Mouse (Mus musculus): ENCODE results near the gene Cnpy3.

Cnpy3 gene

DNA sequence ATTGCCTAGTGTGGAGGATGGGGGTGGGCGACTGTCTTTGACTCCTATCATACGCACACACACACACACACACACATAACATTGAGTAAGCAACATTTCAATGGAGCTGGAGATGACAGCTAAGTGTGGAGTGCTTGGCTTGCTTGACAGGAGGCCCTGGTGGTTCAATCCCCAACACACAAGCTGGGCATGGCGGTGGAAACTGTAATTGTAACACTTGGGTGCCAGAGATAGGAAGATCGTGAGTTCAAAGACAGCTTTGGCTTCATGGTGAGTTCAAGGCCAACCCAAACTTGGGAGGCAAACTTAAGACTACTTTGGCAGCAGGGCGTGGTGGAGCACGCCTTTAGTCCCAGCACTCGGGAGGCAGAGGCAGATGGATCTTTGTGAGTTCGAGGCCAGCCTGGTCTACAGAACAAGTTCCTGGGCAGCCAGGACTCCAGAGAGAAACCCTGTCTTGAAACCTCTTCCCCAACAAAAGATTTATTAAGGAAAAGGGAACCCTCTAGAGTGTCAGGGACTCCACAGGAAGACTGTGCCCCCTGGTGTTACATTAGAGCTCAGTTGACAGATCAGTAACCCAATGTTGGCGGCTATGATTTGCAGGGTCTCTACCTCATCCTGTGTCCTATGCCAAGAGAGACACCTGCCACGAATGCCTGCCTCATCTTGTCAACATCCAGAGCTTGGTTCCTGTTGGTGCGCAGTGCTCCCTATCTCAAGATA lies 37.1 kb downstream of the Cnpy3 start:
- DNase-seq (ENCODE audit: low spot score in 2 of 2) = no peak

DNA sequence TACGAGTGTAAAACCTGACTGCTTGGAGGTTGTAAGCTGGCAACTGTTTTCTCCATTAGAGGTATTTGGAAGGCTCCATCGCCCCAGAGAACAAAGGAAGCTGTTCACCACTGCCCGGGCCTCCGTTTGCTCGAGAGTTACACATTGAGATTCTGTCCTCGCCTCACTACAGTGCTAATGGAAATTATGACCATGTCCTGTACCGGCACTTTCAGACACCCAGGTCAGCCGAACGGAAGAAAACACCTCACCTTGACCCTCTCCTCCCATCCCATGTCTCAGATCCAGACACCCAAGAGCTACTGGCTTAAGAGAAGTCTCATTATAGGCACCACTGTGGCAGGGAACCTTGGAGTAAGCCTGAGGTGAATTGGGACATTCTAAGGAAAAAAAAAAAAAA lies 38.2 kb downstream of the Cnpy3 start:
- no peak for DNase-seq (ENCODE audit: low spot score in 2 of 2)

DNA sequence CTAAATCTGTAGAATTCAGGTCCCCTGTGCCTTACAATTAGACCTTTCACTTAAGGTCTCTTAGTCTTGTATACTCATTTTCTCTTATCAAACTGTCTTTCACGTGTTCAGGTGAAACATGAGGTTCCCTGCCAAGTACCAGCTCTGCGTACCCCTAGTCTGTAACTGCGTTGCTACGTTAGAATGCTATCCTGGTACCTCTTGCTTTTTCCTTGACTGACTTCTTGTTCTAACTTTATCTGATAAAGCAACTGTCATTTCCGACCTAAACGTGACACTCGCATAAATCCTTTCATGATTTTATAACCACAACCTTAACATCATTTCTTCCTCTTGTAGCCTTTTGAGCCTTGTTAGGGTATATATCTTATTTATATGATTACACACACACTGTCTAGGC lies 39.6 kb downstream of the Cnpy3 start:
- no peak for DNase-seq (ENCODE audit: low spot score in 2 of 2)

DNA sequence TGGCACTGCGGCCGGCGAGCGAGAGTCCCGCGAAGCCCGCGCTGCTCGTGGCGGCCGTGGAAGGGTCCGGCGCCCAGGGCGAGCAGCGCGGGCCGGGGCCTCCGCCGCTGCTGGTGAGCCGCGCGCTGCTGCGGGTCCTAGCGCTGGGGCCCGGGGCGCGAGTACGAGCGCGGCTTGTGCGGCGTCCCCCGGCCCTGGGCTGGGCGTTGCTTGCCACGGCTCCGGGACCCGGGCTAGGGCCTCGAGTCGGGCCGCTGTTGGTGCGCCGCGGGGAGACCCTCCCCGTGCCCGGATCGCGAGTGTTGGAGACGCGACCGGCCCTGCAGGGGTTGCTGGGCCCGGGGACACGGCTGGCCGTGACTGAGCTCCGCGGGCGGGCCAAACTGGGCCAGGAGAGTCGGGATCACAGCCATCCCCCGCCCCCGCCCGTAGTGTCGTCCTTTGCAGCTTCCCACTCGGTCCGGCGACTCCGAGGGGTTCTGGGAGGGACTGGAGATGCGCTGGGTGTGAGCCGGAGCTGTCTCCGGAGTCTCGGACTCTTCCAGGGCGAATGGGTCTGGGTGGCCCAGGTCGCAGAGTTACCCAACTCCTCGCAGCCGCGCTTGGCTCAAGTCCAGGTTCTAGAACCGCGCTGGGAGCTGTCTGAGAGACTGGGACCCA lies 40.3 kb downstream of the Cnpy3 start:
- no peak for DNase-seq (ENCODE audit: low spot score in 2 of 2)

DNA sequence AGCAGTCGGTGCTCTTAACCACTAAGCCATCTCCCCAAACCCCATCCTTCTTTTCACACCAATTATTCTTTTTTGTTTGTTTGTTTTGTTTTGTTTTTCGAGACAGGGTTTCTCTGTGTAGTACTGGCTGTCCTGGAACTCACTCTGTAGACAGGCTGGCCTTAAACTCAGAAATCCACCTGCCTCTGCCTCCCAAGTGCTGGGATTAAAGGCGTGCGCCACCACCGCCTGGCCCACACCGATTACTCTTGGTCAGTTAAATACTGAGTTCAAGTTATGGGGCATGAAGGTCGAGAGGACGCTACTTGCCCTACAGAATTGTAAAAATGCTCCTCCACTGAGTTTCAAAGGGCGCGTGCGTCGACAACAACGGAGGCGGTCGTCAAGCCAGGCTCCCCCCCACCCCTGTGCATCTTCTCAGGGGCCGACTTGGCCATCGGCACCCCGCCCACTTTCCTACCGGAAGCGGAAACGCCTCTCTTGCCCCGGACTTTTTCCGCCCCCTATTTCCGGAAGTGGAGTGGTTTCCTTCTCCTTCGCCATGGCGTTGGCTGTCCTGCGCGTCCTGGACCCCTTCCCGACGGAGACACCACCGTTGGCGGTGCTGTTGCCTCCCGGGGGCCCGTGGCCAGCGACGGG lies 40.9 kb downstream of the Cnpy3 start, which contains the start of gene Pex6:
Pex6 (plus strand) TSS at position 505 of the 639 bp plus-strand sequence.
- peak; percentile 94 for DNase-seq (ENCODE audit: low spot score in 2 of 2)

DNA sequence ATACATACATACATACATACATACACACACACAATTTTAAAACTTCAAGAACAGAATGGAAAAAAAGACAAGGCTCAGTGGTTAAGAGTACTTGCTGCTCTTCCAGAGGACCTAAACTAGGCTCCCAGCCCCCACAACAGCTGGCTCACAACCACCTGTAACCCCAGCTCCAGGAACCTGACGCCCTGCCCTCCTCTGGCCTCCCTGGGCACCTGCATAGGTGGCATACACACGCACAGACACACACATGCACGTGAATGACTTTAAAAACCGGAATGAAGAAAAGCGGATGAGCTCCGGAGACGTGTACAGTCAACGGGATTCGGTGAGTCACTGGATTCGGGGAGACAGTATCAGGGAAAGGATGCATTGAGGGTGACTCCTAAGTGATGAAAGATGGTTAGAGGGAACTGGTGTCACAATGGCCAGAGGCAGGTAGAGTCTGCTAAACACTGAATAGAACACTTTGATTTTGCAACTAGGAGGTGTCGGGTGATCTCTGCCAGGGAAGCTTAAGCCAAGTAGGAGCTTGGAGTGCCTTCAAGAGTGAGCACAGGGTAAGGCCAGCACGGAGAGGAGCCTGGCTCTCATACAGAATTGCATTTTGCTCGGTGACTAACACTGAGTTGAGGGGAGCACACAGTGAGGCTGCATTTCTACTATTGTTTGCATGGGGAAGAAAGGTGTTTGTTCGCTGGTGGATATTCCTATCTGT lies 45.5 kb downstream of the Cnpy3 start:
- DNase-seq (ENCODE audit: low spot score in 2 of 2) = peak in 1 of 2 experiments; percentile 36

DNA sequence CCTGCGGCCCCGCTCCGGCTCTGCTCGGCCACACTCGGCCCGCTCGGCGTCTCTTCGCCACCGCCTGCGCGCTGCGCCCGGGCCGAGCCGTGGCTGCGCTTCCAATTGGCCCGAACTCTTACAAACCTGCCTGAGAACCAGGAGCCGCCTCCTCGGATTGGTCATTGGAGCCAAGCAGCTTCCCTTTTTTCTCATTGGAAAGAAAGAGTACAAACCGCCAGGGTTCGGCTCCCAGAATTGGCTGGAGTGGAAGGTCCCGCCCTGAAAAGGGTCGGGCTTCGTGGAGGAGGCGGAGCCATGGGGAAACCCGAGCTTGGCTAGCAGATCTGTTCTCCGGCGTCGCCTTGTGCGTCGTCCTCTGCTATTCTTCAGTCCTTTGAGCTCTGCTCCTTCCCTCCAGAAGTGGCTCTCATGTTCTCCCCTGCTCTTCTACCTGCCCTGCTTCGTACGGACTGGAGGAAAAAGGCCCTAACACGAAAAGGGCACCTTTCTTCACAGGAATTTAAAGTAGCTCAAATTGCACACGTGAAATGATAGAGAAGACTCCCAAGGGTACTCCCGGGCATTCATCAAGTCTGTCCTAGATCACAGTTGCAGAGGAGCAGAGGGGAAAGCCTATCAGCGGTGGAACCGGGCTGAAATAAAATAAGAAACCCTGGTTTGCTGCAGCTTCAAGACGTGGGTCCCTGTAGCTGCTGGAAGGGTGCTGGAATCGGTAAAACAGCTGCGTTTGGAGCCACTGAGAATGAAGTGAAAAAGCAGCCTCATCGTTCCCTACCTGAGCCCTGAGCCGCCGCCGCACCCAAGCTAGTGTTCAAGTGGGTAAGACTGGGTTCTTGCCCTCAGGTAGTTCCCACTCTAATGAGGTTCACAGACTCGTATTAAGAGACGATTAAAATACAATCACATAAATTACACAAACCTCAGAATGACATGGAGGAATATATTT lies 46.9 kb downstream of the Cnpy3 start, which contains the start of gene Ppp2r5d:
Ppp2r5d (minus strand) TSS at position 225 of the 949 bp plus-strand sequence.
- DNase-seq (ENCODE audit: low spot score in 2 of 2) = peak; percentile 98 to 99

DNA sequence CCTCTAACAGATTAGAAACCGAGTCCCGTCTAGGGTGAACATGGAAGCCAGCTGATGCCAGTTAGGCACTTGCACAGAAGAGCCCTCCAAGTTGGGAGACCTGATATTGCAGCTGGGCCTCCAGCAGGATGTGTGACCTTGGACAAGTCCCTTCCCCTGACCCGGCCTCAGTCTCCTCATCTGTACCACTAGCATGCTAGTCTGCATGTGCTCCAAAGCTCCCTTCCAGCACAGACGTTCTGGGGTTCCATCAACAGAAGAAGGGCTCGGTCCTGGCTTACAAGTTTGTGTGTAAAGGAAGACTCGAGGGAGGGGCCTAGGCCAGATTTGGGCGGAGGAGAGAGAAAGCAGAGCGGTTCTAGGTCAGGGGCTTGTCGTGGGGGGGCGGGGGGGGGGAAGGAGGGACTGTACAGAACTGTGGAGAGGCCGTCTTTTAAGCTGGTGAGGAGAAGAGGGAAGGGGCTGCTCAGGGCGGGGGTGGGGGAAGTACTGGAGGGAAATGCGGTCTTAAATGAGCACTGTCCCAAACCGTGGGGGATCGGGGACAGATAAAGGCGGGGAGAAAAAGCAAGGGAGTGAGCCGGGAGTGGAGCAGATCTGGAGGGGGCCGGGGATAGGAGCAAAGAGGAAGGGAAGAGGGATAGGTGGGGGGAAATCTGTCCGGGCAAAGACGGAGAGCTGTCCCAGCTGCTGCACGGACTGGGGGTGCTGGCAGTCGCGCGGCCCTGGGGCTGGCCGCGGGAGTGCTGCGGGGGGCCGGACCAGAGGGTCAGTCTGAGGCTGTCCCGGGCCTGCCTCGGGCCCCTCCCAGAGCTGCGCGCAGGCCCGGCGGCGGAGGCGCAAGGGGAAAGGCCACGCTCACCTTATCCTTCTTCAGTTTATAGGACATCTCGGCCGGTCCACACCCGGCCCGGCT lies 47.8 kb downstream of the Cnpy3 start:
- DNase-seq (ENCODE audit: low spot score in 2 of 2) = no peak

DNA sequence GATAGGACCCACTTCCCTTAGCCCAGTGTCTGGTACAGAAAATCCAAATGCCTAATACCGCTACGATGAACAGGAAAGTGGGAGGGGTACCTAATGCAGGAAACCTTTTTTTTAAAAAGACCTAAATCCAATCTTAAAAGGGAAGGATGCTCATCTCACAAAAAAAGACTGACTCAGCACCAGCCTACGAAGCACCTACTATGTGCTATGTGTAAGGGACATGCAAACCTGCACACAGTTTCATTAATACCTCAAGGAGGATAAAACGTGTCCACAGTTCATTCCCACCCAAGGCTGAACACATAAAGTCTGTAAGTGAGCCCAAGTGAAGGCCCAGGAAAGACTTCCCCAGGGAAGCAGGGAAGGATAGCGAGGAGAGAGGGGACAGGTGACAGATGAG lies 49.5 kb downstream of the Cnpy3 start:
- no peak for DNase-seq (ENCODE audit: low spot score in 2 of 2)

DNA sequence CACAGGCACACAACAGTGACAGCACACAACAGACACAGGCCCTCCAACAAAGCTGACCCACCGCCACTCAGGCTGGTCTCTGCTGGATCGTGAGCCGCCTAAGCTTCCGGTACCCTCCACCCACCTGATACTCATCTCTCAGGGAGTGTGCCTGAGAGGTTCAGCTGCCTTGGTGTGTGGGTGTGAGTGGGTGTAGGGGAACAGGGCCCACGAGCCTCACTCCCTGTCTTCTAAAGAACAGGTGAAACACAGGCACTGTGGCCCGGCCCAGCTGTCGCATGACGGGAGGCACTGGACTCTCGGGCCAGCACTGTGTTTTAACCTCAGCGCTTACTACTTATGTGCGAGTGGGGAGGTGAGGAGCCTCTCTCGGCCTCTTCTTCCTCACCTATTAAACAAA lies 49.9 kb downstream of the Cnpy3 start:
- DNase-seq (ENCODE audit: low spot score in 2 of 2) = no peak

DNA sequence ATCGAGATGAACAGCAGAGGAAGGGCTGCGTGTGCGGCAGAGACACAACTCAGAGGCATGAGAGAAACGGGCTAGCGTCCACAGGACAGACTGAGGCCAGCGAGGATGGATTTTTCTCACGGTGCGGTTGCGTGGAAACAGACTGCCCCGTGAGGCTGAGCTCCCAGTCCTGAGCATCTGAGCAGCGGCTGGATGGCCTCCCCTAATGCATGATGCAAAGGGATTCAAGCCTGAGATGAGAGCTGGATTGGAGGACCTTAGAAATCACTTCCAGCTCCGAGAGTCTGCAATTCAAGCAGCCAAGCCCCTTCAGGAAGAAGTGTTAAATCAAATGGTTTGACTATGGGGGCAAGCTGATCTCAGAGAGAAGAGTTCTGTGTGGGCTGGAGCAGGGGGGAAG lies 50.5 kb downstream of the Cnpy3 start:
- no peak for DNase-seq (ENCODE audit: low spot score in 2 of 2)

DNA sequence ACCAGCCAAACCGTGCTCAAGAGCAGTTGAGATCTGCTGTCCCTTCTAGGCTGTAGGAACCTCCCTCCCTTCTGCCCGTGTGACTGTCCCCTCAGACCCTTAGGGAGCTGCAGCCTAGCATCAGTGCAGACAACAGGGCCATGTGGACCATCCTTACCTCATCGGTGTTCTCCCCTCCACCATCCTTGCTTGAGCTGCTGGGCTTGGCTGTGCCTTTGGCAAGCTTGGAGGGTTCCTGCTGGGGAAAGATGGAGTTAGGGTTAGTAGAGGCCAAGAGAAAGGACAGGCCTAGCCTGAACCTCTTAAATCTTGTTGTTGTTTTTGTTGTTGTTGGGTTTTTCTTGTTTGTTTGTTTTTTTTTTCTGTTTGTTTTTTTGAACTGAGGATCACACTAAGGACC lies 52.1 kb downstream of the Cnpy3 start:
- DNase-seq (ENCODE audit: low spot score in 2 of 2) = no peak

DNA sequence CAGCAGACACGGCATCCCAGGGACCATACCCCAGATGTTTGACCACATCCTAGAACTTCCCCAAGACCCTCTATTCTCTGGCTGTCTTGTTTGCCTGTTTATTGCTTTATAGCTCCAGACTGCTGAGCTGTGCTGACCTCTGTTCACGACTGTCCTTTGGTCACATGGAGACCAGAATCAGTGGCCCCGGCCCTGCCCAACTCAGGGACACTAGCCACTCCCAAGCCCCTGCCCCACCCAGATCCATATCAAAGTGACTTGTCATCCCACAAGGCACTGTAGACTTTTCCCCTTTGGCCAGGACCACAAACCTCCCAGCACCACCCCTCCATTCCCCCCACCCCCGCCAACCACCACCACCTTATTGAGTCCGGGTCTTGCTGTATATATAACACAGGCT lies 52.8 kb downstream of the Cnpy3 start:
- no peak for DNase-seq (ENCODE audit: low spot score in 2 of 2)

DNA sequence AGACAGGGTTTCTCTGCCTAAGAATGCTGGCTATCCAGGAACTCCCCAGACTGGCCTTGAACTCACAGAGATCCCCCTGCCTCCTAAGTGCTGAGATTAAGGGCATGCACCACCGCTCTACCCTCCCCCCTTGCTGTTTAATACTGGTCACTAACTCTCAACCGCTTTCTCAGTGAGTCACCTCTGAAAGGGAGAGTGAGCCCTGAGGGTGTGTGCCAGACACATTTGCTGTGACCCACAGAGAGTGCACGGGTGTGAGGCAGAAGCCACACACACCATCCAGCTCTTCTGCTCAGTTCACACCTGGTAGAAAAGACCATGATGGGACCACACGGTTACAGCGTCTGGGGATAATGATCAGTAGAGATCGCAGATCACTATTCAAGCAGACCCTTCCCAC lies 53.5 kb downstream of the Cnpy3 start:
- DNase-seq (ENCODE audit: low spot score in 2 of 2) = no peak

DNA sequence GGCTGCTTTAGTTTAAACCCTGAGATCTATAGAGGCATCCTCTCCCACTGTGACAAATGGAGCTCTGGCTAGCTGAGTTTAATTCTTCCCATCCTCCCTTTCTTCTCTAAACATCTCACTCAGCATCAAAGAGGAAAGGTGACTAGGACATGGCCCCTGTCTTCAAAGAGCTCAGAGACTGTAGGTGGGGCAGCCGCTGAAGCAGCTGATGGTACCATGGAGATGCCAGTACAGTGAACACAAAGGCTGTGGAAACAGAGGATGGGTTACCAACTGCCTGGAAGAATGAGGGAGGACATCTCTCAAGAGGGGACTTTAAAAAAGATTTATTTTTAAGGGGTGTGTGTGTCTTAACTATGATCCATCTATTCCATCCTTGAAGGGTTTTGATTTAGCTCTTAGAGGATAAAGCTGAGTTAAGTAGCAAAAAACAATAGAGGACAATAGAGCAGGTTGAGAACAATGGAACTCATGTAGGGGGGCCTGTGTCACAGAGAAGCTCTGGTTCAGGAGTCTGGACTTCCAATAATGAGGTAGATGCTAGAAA lies 57.4 kb downstream of the Cnpy3 start:
- DNase-seq (ENCODE audit: low spot score in 2 of 2) = no peak

DNA sequence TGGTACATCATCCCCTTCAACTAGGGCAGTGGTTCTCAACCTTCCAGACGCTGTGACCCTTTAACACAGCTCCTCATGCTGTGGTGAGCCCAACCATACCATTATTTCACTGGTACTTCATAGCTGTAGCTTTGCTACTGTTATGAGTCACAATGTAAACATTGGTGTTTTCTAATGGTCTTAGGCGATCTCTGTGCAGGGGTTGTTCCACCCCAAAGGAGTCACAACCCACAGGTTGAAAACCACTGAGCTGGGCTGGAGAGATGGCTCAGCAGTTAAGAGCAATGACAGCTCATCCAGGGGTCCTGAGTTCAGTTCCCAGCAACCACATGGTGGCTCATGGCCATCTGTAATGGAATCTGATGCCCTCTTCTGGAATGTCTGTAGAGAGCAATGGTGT lies 60.6 kb downstream of the Cnpy3 start:
- no peak for DNase-seq (ENCODE audit: low spot score in 2 of 2)

DNA sequence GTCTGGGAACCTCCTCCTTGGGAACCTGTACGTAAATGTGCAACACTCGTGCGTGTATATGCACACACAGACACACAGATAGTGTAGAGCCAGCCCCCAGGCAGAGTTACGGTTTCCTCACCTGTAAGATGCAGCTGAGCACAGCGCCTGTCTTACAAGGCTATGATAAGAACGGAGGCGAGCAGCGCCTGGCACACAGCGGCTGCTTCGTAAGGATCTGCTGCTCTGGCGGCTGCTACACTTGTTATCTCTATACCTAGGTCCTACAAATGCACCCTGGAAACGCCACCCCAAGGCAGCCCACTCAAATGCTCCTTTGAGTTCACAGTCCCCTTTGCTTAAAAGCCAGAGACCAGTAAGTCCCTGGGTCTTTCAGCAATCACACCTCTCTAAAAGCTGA lies 61.3 kb downstream of the Cnpy3 start:
- DNase-seq (ENCODE audit: low spot score in 2 of 2) = no peak

DNA sequence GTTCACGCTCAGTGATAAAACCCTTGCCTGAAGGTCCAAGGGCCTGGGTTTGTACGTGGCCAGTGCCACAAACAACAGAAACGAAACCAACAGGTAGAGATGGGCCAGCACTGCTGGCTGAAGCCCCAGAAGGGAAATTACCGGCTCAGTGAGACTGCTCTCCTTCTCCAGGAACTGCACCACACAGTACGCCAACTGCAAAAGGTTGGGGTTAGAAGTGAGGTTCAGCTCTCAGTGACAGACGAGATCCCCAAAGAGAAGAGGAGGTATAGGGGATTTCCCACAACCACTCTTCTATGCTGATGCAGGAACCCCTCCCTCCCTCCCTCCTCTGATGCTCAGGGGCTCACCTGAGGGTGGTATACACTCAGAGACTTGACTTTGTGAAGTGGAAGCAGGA lies 66.1 kb downstream of the Cnpy3 start:
- no peak for DNase-seq (ENCODE audit: low spot score in 2 of 2)
